Mouse (Mus musculus): Measurements from ENCODE around the gene Hoxc8. TPM values are rescaled to one million over a fixed set of nuclear protein-coding genes. Genes with fewer than 3 reads are reported as not detected.

Gene Hoxc8
- polyA plus RNA-seq, 1 experiment, result not detected

GRCm38 (mm10) chr15:102992206-102992605 is 1.8 kb downstream of the Hoxc8 start:
- H3K27ac ChIP-seq (ENCODE audit: insufficient read depth, low read length), result no peak overlapping the region
- TF ChIP-seq POLR2A (IDR thresholded peaks at IDR 0.05; ENCODE audit: extremely low read depth, insufficient read depth, low read length) (no peak), CTCF (IDR thresholded peaks at IDR 0.05; ENCODE audit: extremely low read depth, insufficient read depth, low read length) (no peak)
- H3K4me1 ChIP-seq (ENCODE audit: control insufficient read depth, insufficient read depth, low read length), result no peaks in the 10 kb centered on the region
- H3K4me3 ChIP-seq (ENCODE audit: insufficient read depth, low read length), result no peak overlapping the region

DNA sequence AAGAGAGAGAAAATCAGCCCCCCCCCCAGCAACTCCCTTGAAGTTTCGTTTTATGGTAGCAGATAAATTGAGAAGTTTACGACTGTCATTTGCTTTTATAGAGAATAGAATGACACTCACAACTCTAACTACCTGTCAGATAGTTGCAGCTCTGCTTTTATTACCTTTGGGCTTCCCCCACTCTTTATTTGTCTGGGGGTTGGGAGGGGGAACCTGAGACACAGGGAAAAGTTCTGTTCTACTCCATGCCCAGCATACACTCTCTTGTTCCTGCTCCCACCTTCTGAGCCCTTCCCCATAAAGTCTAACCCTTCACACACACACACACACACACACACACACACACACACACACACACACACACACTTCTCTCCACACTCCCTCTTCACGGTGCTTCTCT is 2.5 kb downstream of the Hoxc8 start:
- Histone ChIP-seq H3K27ac (ENCODE audit: insufficient read depth, low read length) (no peak overlapping the region), H3K4me3 (ENCODE audit: insufficient read depth, low read length) (no peak overlapping the region), H3K4me1 (ENCODE audit: control insufficient read depth, insufficient read depth, low read length) (no peaks in the 10 kb centered on the region)
- TF ChIP-seq CTCF (IDR thresholded peaks at IDR 0.05; ENCODE audit: extremely low read depth, insufficient read depth, low read length), result no peak
- TF ChIP-seq POLR2A (IDR thresholded peaks at IDR 0.05; ENCODE audit: extremely low read depth, insufficient read depth, low read length), result no peak

DNA sequence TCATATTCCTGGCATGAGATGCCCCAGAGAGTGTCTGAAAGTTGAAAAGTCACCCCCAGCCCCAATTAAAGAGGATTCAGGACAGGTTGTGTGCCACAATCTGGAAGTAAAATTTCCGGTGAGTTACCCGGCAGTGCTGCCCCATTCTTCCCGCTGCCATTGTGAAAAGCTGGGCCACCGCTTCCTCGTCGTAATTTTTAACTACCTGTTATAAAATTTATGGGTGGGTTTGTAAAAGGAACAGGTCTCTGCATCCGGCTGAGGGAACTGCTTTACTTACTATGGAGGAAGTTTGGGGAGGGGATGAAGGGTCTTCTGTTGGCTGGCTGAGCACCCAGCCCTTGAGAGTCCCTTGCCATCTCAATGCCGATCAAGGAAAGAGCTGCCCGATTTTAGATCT is 6.1 kb downstream of the Hoxc8 start:
- TF ChIP-seq POLR2A (IDR thresholded peaks at IDR 0.05; ENCODE audit: extremely low read depth, insufficient read depth, low read length) (no peak), CTCF (IDR thresholded peaks at IDR 0.05; ENCODE audit: extremely low read depth, insufficient read depth, low read length) (no peak)
- Histone ChIP-seq H3K4me3 (ENCODE audit: insufficient read depth, low read length) (no peak overlapping the region), H3K4me1 (ENCODE audit: control insufficient read depth, insufficient read depth, low read length) (no peaks in the 10 kb centered on the region), H3K27ac (ENCODE audit: insufficient read depth, low read length) (no peak overlapping the region)

GRCm38 (mm10) chr15:102997431-102997830 is 7.0 kb downstream of the Hoxc8 start:
- Histone ChIP-seq H3K4me1 (ENCODE audit: control insufficient read depth, insufficient read depth, low read length) (no peaks in the 10 kb centered on the region), H3K27ac (ENCODE audit: insufficient read depth, low read length) (no peak overlapping the region), H3K4me3 (ENCODE audit: insufficient read depth, low read length) (no peak overlapping the region)
- no peak for TF ChIP-seq CTCF (IDR thresholded peaks at IDR 0.05; ENCODE audit: extremely low read depth, insufficient read depth, low read length)
- no peak for TF ChIP-seq POLR2A (IDR thresholded peaks at IDR 0.05; ENCODE audit: extremely low read depth, insufficient read depth, low read length)

- TF ChIP-seq CTCF (IDR thresholded peaks at IDR 0.05; ENCODE audit: extremely low read depth, insufficient read depth, low read length) (no peak), POLR2A (IDR thresholded peaks at IDR 0.05; ENCODE audit: extremely low read depth, insufficient read depth, low read length) (no peak)
- Histone ChIP-seq H3K4me1 (ENCODE audit: control insufficient read depth, insufficient read depth, low read length) (no peaks in the 10 kb centered on the region), H3K27ac (ENCODE audit: insufficient read depth, low read length) (no peak within 1 kb of the TSS), H3K4me3 (ENCODE audit: insufficient read depth, low read length) (0 out of 2 replicates have a peak within 1 kb of the TSS, but pooled peaks have one; percentile 13)
These were observed 7.5 kb downstream of the Hoxc8 start, which contains the start of gene Hoxc6 for GRCm38 (mm10) chr15:102997939-102998355. Gene Hoxc6, plus strand, starts transcription at chr15:102998257.

DNA sequence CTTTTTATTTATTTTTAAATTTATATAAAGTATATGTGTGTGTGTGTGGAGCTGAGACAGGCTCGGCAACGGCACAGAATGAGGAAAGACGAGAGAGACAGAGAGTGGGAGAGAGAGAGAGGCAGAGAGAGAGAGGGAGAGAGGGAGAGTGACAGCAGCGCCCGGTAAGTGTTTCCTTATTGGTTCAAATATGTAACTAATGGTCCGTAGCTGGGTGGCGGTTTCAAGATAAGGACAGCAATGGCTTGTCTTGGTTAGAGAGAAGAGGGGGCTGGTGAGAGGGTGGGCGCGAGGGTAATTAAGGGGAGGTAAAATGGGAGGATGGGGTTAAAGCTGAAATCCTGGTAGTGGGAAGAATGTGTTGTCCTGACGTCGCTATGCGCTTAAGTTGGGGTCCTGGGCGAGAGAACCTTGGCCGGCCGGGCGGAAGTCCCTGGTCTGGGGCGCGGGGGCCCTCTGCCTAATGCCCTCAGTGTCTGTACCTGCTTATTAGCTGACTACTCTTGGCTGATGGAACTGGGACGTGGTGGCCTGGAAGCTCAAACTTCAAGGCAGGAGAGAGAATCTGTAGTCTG is 8.3 kb downstream of the Hoxc8 start:
- TF ChIP-seq POLR2A (IDR thresholded peaks at IDR 0.05; ENCODE audit: extremely low read depth, insufficient read depth, low read length), result no peak
- no peak for TF ChIP-seq CTCF (IDR thresholded peaks at IDR 0.05; ENCODE audit: extremely low read depth, insufficient read depth, low read length)
- 0 out of 2 replicates have a peak overlapping the region, but pooled peaks have one; percentile 13 for H3K4me3 ChIP-seq (ENCODE audit: insufficient read depth, low read length)
- H3K4me1 ChIP-seq (ENCODE audit: control insufficient read depth, insufficient read depth, low read length), result no peaks in the 10 kb centered on the region
- no peak overlapping the region for H3K27ac ChIP-seq (ENCODE audit: insufficient read depth, low read length)

DNA sequence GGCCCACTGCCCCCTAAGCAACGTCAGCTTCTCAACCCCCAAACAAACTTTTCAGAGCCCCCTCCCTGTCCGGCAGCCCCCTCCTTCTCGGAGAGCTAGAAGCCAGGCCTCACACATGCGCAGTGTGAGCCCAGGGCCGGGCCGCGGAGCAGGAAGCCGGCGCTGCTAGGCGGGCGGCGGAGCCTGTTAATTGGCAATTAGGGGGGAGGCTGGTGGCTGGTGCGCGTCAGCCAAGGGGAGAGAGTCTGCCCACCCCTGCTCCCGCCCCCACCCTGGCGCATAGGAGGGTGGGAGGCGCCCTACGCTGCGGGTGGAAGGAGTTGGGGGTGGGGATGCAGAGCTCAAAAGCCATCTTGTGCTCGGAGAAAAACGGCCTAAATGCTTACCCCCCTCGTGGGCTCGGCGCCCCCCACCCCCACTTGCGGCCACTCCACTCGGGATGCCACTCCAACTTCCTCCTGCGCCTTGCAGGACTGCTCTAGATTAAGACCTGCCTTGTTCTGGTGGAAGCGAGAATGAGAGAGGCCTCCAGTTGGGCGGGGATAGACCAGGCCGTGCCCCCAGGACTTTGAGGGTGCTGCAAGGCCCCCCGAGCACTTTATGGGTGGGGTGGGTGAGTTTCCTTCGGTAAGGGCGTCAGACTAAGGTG is 8.9 kb downstream of the Hoxc8 start:
- TF ChIP-seq CTCF (IDR thresholded peaks at IDR 0.05; ENCODE audit: extremely low read depth, insufficient read depth, low read length) (no peak), POLR2A (IDR thresholded peaks at IDR 0.05; ENCODE audit: extremely low read depth, insufficient read depth, low read length) (no peak)
- no peaks in the 10 kb centered on the region for H3K4me1 ChIP-seq (ENCODE audit: control insufficient read depth, insufficient read depth, low read length)
- no peak overlapping the region for H3K27ac ChIP-seq (ENCODE audit: insufficient read depth, low read length)
- H3K4me3 ChIP-seq (ENCODE audit: insufficient read depth, low read length), result 0 out of 2 replicates have a peak overlapping the region, but pooled peaks have one; percentile 13

DNA sequence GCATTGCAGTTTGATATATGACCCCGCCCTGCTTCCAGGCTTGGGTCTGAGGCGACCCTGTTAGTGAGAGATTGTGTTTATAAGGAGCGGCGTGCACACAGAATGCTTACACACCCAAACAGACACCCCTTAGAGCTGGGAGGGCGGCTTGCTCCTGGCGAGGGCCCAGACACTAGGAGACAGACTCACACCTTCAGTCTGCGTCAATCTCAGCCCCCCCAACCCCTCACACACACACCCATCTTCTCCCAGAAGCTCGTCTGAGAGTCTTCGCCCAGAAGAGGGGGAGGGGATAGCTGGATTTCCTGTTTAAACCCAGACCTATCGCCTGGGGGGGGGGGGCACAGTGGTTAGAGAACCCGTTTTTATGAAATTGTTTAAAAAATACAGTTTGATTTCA is 9.5 kb downstream of the Hoxc8 start:
- Histone ChIP-seq H3K4me1 (ENCODE audit: control insufficient read depth, insufficient read depth, low read length) (no peaks in the 10 kb centered on the region), H3K27ac (ENCODE audit: insufficient read depth, low read length) (no peak overlapping the region), H3K4me3 (ENCODE audit: insufficient read depth, low read length) (no peak overlapping the region)
- TF ChIP-seq POLR2A (IDR thresholded peaks at IDR 0.05; ENCODE audit: extremely low read depth, insufficient read depth, low read length) (no peak), CTCF (IDR thresholded peaks at IDR 0.05; ENCODE audit: extremely low read depth, insufficient read depth, low read length) (no peak)

GRCm38 (mm10) chr15:103000501-103000901 is 10.1 kb downstream of the Hoxc8 start:
- no peaks in the 10 kb centered on the region for H3K4me1 ChIP-seq (ENCODE audit: control insufficient read depth, insufficient read depth, low read length)
- no peak overlapping the region for H3K27ac ChIP-seq (ENCODE audit: insufficient read depth, low read length)
- no peak overlapping the region for H3K4me3 ChIP-seq (ENCODE audit: insufficient read depth, low read length)
- TF ChIP-seq POLR2A (IDR thresholded peaks at IDR 0.05; ENCODE audit: extremely low read depth, insufficient read depth, low read length), result no peak
- TF ChIP-seq CTCF (IDR thresholded peaks at IDR 0.05; ENCODE audit: extremely low read depth, insufficient read depth, low read length), result no peak

DNA sequence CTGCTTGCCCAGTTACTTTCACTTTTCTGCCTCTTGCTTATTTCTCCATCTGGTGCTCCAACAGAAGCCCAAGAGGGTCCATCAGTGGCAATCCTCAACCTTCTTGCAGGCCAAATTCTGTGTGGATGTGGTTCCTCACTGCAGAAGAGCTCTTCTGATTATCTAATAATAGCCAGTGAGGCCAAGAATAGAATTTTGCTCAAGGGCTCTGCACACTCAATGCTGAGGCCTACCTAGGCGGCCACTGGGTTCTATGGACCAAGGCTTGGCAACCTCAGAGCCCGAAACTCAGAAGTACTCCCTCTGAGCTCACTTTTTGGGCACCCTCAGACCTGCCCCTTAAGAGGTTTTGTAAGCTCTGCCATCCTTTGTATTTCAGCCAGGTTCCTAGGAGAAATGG is 11.0 kb downstream of the Hoxc8 start:
- Histone ChIP-seq H3K27ac (ENCODE audit: insufficient read depth, low read length) (no peak overlapping the region), H3K4me3 (ENCODE audit: insufficient read depth, low read length) (no peak overlapping the region), H3K4me1 (ENCODE audit: control insufficient read depth, insufficient read depth, low read length) (no peaks in the 10 kb centered on the region)
- TF ChIP-seq CTCF (IDR thresholded peaks at IDR 0.05; ENCODE audit: extremely low read depth, insufficient read depth, low read length) (no peak), POLR2A (IDR thresholded peaks at IDR 0.05; ENCODE audit: extremely low read depth, insufficient read depth, low read length) (no peak)
